Mouse (Mus musculus): ENCODE data around the gene Gm10642. TPM values are rescaled to one million over a fixed set of nuclear protein-coding genes. Genes with fewer than 3 reads are reported as not detected.

The Gm10642 gene
- under 1 TPM in 1 of 2 experiments, not detected in 1; 0.21 TPM for total RNA-seq (2021)
- long read RNA-seq, experiment 1, result 0 reads
- long read RNA-seq, experiment 2, result 0 reads

DNA sequence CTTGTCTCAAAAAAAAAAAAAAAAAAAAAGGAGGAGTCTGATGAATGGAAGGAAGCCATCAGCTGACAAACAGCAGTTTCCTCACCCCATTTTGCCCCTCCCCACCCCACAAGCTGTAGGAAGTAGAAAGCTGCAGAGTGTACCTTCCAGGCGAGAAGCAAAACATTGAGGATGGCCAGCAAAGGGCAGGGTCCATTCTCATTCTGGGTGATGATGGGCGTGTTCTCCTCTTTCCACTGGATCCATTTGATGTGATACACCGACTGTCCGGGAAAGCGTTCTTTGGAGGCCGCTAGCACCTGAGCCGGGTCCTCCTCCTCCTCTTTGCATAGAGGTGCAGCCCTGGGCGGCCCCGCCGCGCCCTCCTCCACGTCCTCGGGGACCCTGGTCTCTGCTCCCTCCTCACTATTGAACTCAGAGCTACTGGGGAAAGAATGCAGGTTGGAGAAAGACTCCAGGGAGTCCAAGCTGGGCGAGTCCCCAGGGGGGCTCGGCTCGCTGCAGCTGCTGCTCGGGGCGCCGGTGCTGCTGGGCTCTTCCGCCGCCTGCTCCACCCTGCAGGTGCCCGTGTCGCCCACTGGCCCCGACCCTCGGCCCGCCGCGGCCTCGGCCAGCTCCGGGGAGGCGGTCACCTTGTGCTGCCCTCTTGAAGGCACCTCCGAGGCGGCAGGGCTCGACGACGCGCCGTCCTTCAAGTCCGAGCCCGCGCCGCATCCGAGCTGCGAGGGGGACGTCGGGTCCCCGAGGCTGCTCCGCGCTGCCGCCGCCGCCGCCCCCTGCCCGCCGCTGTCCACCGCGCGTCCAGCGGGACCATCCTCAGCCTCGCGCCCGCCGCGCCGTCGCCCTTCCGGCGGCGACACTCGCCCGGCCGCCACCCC lies at the start of gene Gm10642:
Gene Gm10642 (plus strand): TSS at position 122 of the 878 bp plus-strand sequence.
- peak; percentile 54 for DNase-seq

DNA sequence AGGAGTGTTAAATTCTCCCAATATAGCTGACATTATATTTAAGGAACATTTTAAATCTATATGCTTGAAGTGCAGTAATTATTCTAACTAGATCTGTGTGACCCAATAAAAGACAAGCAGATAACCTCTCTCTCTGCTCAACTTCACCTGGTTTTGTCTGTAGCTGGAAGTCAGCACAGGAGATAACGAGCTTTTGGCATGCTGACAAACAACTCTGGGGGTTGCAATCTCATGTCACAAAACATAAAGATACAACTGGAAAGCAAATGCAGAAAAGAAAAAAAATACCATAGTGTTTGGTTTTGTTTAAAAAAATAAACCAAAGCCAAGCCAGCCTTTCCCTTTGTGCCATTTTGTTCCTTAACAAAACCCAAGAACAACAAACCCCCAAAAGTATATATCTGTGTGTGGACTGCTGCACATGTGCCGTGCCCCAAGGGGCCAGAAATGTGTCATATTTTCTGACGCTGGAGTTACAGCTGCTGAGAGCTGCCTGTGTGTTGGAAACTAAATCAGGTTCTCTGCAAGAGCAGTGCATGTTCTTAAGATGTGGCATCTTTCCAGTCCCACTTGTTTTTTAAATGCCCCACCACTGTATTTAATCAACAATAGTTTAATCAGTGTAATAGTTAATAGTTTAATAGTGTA lies 44.9 kb upstream of the Gm10642 start:
- no peak for DNase-seq

DNA sequence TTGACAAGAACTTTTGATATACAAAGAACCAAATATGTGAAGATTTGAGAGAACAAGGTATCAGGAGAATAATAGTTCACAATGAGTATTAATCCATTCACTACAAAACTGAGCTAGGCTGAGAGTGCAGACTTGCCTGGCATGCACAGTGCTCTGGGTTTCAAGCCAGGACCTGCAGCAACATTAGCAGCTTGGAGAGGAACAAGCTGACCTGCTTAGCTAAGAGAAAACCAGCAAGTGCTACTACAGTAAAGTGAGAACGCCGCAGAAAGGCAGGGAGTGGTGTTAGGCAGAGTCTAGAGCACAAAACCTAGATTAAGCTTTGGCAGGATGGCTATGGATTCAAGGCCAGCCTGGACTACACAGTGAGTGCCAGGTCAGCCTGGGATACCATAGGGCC lies 26.3 kb upstream of the Gm10642 start:
- DNase-seq, result peak; percentile 41

DNA sequence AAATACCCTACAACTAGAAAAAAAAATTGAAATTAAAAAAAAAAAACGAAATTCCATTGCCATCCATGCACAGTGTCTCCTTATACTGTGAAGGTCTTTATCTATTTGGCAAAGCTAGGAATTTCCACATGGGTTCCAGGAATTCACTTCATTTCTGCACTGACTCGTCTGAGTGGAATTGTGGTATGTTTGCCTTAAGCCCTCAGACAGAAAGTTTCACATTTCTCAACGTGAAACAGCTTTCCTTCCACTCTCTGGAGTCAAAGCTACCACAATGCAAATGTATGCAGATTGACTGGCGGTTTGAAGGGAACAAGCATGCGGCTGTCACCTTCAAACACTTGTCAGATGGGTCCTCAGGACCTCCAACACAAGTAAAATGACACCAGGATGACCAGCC lies 24.4 kb upstream of the Gm10642 start:
- DNase-seq, result no peak

DNA sequence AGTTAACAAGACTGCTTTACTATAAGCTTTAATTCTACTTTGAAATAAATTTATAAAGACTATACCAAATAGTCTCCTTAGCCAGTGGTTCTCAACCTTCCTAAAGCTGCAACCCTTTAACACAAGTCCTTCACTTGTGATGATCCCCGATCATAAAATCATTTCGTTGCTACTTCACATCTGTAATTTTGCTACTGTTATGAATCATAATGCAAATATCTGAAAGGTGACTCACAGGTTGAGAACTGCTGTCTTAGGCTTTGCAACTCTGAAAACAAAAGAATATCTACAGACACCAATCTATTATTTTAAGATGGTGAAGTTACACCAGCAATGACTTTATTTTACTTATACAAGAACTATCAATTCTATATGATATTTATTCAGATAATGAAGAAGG lies 19.3 kb upstream of the Gm10642 start:
- DNase-seq, result no peak

DNA sequence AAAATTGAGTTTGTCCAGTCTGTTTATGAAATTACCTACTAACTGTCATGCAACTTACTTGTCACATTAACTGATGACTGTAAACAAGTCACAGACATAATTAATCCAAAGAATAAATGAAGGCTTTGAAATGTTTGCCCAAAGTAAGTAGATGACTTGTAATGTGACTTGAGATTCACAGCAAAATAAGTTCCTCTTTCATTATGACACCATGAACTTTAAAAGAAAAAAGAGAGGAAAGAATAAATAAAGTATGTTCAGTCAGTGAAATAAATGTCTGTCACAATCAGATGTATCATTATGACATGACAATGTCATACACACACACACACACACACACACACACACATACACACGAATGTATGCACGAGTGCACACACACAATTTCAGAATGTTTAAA lies 5.8 kb upstream of the Gm10642 start:
- DNase-seq, result no peak

DNA sequence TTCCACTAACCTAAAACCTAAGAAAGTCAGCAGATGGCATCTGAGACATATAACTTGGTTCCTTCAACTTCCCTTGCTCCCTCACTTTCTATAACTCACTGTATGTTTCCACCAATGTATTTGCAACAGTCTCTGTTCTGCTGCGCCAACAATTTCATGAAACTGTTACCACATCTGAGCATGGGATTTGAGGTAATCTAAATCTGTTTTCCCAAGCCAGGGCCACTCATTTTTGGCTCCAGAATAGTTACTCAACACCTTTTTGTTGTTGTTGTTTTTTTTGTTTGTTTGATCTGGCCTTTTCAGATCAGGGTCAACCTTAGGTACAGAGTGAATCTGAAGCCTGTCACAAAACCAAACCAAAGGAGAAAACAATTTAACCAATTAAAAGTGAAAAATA lies 5.1 kb upstream of the Gm10642 start:
- no peak for DNase-seq

DNA sequence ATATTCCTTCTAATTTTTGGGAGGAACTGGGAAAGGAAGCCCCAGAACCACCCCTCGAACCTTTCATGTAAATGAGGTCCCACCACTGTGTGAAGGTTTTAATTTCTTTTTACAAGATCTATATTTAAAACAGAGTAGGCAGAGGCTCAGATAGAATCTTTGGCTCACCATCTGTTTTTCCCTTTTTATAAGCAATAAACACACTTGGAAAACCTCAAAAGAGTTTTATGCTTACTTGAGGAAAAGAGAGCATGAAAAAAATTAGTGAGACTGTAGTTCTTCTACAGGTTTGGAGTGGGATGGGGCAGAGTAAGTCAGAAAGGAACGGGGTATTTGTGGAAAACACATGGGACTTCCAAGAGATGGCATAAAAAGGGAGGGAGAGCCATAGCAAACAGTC lies 3.8 kb upstream of the Gm10642 start:
- no peak for DNase-seq

DNA sequence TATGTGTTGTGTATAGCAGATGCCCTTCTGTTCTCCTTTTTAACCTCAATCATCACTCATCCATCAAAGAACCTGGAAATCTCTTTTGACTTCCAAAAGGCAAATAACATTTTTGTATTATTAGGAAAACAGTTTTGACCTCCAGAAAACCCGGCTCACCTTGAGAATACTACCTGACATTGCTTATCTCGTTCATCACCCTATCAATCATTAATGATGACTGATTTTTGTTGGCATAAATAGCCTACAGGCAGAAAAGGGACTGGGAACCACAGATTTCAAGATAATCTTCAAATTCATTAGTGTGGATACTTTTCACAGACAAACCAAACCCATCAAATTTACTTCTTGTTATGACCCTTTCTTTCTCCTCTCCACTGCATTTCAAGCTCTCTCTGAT lies 2.2 kb upstream of the Gm10642 start:
- DNase-seq, result no peak

DNA sequence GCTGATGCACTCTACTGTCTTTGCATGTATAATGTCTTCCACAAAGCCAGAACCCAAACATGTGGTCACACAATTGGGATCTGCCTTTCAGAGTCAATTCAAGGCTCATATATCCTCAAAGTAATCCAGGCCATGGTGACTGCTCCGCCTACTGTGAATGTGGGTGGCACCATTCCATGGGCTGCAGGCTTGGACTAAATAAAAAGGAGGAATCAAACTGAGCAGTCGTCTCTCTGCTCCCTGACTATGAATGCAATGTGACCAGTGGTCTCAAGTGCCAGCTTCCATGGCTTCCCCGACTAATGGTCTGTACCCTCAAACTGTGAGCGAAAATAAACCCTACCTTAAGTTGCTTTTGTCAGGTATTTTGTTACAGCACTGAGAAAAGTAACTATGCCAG lies 1.6 kb upstream of the Gm10642 start:
- no peak for DNase-seq

DNA sequence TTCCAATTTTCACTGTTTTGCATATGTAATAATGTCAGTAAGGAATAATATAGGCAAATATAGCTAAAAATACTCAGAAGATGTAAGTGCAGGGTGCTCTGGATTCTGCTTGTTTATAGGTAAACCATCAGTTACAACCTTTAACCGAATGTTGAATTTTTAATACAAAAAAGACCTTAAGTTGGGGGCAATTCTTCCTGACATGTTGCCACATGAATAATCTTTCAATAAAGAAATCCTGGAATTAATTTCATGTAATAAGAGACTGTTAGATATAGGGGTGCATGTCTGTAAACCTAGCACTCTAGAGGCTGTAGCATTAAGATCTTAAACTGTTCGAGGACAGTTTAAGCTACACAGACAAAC lies 304 bp upstream of the Gm10642 start:
- no peak for DNase-seq

DNA sequence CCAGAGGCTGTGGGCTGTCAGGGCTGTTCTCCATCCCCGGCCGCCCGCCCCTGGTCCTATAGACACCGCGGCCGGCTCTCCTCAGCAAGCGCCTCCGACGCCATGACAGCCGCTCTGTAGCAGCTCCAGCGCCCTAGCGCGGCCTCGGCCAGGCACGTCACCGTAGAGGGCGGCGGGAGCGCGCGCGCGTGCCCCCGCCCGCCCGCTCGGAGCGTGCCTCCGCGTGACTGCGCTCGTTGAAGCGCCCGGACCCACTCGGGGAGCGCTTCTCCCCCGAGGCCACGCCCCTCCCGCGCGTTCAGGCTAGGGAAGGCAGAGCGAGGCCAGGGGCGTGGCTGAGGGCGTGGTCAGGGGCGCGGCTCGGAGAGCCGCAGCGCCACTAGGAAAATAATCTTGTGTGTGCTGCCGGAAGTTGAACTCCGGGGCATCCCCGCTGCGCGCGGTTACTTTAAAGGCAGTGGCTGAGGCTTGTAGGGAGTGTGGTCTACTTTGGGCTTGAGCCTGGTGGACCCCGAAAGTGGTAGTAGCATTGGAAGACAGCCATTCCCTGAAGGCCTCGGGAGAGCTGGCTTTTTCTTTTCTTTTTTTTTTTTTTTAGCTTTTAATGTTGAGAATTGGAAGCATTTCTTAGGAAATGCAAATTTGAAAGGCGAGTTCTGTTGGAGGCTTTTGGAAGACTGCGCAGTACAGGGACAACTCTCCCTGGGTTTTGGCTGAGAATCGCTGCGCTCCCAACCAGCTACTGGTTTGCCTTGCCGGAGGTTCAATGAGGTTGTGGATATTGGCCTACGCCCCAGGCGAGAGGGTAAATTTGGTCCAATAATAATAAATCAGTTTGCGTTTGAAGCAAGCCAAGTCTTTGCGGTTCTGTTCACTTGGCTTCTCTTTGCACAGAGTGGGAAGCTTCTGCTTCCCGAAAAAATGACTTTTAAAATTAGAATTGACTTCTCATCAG lies 1.2 kb downstream of the Gm10642 start, which contains the start of gene Mindy2:
Gene Mindy2 (minus strand): TSS at position 162 of the 955 bp plus-strand sequence.
- DNase-seq, result peak; percentile 98

DNA sequence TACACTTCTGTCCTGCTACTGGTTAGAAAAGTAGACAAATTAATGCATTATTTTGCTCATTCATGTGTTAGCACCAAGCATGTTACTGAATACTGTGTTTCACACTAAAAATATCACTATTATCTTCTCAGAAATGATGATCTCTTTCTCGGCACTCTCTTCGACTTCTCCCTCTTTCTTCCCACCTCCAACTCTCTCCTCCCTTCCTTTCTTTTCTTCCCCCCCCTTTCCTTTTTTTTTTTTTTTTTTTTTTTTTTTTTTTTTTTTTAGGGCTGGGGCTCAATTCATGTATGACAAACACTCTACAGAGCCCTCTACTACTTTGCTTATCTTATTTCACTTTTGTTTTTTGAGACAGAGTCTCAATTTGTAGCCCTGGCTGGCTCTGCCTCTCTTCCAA lies 2.2 kb downstream of the Gm10642 start:
- DNase-seq, result no peak

DNA sequence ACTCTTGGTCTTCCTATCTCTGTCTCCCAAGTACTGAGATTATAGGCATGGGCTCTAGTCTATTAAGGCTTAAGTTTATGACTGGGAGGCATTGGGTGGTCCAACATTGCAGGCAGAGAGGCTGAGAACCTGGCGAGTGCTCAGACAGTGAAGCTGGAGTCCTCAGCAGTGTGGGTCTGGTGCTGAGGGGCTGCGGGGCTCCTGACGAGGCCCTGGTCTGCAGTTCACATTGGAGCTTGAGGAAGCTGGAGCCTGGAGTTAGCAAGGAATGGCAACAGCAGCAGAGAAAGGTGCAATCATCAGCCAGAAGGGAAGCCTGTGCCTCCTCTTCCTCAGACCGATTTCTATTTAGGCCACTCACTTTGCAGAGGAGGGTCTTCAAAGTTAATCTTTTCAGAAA lies 8.8 kb downstream of the Gm10642 start:
- no peak for DNase-seq

DNA sequence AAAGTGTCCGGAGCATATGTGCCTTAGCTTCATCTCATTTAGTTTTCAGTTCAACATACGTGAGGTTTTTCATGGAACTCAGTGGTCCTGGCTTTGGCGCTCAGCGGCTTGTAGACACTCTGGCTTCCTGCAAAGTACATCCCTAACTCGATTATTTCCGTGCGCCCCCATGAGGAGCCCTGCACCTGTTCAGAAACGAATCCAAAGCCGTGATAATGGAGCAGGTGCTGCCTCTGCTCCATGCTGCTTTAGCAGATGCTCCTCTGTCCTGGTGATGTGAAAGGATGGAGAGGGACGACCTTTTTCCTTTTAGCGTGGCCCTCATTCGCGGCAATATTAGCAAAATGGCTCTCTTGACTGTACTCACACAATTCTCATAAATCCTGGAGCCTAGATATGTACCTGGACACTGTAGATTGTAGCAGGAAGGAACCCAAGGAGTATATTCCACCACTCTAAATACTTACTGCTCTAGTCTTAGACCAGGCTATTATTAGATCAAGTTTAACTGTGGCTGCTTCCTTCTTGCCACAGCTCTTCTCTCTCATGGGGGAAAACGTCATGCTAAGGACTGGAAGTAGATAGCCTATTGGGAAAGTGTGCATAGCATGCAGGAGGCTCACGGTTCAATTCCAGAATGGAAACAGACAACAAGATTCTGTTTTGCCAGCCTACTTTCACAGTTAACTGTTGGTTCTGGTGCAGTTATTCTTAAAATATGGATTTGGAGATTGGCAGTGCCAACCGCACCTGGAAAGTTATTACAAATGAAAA lies 9.5 kb downstream of the Gm10642 start:
- DNase-seq, result no peak

DNA sequence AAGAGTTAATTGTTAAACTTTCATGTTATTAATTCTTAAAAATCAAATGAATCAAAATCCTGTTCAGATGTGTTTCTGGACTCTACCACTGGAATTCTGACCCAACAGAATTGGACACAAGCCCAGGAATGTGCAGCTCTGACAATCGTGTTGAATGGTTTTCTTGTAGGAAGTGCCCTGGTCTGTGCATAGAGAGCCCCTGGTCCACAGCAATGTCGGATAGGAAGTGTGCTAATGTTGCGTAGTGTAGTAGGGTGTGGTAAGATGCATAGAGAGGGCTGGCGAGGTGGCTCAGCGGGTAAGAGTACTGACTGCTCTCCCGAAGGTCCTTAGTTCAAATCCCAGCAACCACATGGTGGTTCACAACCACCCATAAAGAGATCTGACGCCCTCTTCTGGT lies 10.8 kb downstream of the Gm10642 start:
- DNase-seq, result no peak

DNA sequence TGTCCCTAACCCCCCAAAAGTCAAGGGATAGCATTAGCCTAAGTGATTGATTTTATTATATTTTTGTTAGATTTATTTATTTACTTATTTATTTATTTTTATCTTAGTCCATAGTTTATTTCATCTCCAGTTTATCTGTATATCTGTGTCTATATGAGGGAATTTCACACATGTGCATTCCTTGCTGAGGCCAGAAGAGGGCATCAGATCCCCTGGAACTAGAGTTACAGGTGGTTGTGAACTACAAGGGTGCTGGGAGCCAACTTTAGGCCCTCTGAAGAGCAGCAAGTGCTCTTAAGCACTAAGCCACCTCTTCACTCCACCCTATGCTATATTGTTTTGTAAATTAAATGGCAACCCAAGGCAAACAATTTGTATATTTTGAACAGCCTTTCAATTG lies 12.0 kb downstream of the Gm10642 start:
- no peak for DNase-seq

DNA sequence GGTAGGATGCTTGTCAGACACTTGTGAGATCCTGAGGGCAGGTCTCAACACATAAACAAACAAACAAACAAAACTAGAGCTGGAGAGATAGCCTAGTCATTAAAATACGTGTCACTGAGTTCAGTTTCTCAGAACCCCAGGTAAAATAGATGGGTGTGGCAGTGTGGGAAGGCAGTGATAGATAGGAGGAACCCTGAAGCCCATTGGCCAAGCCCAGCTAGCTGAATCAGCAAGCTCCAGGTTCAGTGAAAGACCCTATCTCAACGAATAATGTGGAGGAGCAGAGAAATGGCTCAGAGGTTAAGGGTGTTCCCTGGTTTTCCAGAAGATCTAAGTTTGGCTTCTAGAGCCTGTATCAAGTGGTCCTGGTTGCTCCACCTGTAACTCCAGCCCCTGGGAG lies 13.1 kb downstream of the Gm10642 start:
- no peak for DNase-seq

DNA sequence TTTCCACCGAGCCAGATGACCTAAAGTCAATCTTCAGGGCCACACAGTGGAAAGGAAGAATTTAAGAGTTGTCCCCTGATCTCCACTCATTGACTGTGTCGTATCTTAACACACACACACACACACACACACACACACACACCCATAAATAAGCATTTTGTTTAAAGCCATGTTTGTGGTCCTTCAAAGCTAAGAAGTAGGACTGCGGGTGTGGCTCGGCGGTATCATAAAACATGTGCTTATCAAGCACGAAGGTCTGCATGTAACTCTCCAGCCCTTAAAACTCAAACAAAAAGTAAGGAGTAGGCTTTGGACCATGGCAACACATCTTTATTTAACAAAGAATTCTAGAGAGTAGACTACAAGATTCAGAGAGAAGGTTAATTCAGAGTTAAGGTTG lies 14.3 kb downstream of the Gm10642 start:
- no peak for DNase-seq

DNA sequence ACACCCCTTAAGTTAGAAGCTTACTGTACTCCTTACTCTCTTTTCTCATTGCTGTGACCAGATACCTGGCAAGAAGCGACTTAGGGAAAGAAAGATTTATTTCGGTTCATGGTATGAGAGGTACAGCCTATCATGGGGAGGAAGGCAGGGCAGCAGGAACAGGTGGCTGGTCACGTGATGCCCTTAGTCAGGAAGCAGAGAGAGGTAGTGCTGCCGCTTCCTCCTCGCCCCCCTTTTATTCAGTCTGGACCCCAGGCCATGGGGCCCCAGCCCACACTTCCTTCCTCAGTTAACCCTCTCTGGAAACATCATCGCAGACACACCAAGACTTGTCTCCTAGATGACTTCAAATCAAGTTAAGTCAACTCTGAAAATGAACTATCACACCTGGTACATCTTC lies 15.2 kb downstream of the Gm10642 start:
- DNase-seq, result no peak

DNA sequence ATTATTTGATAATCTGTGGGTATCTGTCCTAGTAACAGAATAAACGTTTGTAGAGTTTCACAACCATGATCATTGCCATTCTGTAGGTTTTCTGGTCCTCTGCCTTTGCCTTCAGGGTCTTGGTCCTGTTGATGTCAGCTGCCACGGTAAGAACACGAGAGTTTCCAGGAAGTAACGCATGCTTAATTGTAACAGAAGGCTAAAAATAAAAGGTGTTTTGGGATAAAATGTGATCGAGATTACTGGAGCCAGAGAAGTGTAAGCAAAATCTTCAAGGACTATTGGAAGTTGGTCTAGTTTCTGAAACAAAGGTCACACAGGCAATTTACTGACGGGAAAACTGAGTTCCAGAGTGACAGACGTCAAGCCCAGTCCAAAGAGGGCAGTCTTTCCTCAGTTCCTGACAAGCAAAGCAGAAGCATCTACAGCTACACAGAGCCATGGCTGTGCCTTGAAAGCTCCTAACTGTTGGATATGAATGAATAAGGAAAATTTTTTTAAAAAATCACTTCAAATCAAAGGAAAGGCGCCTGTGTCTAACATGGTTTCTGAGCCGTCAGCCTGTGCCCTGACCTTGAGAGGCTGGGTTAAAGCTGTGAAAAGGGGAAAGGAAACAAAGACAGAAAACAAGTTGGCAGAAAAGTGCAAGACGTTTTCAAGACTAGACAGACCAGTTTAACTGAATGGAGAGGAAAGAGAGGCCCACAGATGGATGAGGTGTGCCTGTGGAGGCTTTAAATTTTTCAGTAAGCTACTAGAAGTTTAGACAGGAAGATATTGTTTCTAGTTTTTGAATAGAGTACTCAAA lies 15.9 kb downstream of the Gm10642 start:
- DNase-seq, result no peak
